Mouse (Mus musculus) embryonic fibroblast, embryonic 13.5 days (primary cell): ENCODE measurements around the gene Cflar.

Experiments
- CTCF ChIP-seq: IDR thresholded peaks from 2 replicates; pipeline ENCODE4 v1.5.1; 2011; ENCODE audit warnings: mild to moderate bottlenecking, control low read depth, low read length, moderate library complexity, borderline replicate concordance; ENCODE audit not compliant: insufficient read depth
- POLR2A ChIP-seq: IDR thresholded peaks from 2 replicates; pipeline ENCODE4 v1.6.1; 2011; ENCODE audit warnings: low read depth, mild to moderate bottlenecking, control low read depth, low read length, moderate library complexity

DNA sequence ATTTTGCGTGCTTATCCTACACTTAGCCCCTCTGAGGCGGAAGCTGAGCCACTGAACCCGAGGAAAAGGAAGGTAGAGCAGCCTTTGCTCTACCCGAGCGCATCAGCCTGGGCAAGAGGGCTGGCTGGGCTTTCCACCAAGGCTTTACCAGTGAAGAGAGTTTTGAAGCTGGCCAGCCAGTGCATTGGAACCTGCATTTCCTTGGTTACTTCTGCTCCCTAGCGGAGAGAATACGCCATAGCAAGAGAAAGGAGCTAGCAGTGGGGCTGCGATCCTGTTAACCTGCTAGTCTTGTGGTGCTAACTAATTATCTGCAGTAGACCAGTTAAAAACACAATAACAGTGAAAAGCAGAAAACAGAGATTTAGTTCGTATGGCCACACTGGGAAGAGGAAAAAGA is 35.6 kb downstream of the Cflar start:
- TF ChIP-seq CTCF (no peak), POLR2A (no peak)
